In genomic region chr10:31331225-31331775, GRCm38 (mm10) we compare ENCODE assay signal across 10 mouse cellular contexts. TPM values are rescaled to one million over a fixed set of nuclear protein-coding genes. Genes with fewer than 3 reads are reported as not detected.
A peak's percentile ranks its signal among the peaks of the same experiment; 100 is the strongest.
DNase-seq lines count a peak whose midpoint lies in the region; ATAC-seq and TF ChIP-seq lines count a peak whose summit lies in the region.
"Had no signal": no experiment of that assay in that cellular context is flagged by ENCODE, and none has a peak within 500 bp of the region (broad histone marks: within the 10 kb centered on the region; RNA-seq: fewer than 3 reads in every experiment).

No protein-coding gene starts in this region.

- ATAC-seq in heart, postnatal 0 days (ENCODE audit: insufficient read depth, low read depth), result no peak

- no peak overlapping the region for H3K4me2 ChIP-seq in heart, postnatal 0 days (ENCODE audit: low read depth, low read length)
- H3K4me2 ChIP-seq: limb, embryonic 15.5 days had no signal

- peaks cover 15% of the 10 kb centered on the region for H3K36me3 ChIP-seq in heart, postnatal 0 days (replicated peaks; ENCODE audit: control insufficient read depth, insufficient read depth, low read length)
- H3K36me3 ChIP-seq in heart, embryonic 10.5 days, result peaks cover 19% of the 10 kb centered on the region

- intact Hi-C loops in heart, postnatal 36 days (cut with DNase I), result no loop called here

- no peaks in the 10 kb centered on the region for H3K27me3 ChIP-seq in heart, postnatal 0 days (ENCODE audit: control insufficient read depth, insufficient read depth, low read length)
- H3K27me3 ChIP-seq in heart, embryonic 10.5 days (ENCODE audit: insufficient read depth, poor library complexity, severe bottlenecking), result no peaks in the 10 kb centered on the region
- H3K27me3 ChIP-seq: limb, embryonic 15.5 days had no signal

- TF ChIP-seq EP300 in heart, postnatal 0 days (IDR thresholded peaks at IDR 0.05; ENCODE audit: low read depth), result no peak

- peak; percentile 44 for DNase-seq in heart, postnatal 0 days (ENCODE audit: low spot score)
- DNase-seq in heart, embryonic 10.5 days (ENCODE audit: low spot score), result no peak
- DNase-seq in right cerebral cortex, postnatal 4 days, result peak; percentile 33
- DNase-seq in right cerebral cortex, postnatal 25 days, result no peak
- DNase-seq in heart, postnatal 36 days, result peak; percentile 5 to 12
- DNase-seq in spleen, postnatal 14 days (ENCODE audit: low spot score in 2 of 2), result no peak
- no peak for DNase-seq in left cerebral cortex, adult 9 months (ENCODE audit: low spot score in 2 of 2)
- no peak for DNase-seq in urinary bladder, adult 18-20 months (ENCODE audit: low spot score in 2 of 2)

- H3K9me3 ChIP-seq in heart, postnatal 0 days (replicated peaks; ENCODE audit: control insufficient read depth, low read length), result no peaks in the 10 kb centered on the region
- H3K9me3 ChIP-seq in heart, embryonic 10.5 days, result no peaks in the 10 kb centered on the region
- H3K9me3 ChIP-seq: limb, embryonic 15.5 days had no signal

- no peak overlapping the region for H3K27ac ChIP-seq in heart, postnatal 0 days (ENCODE audit: low read depth)
- no peak overlapping the region for H3K27ac ChIP-seq in heart, embryonic 10.5 days
- H3K27ac ChIP-seq: limb, embryonic 15.5 days had no signal

- TF ChIP-seq CTCF in heart, postnatal 0 days (IDR thresholded peaks at IDR 0.05; ENCODE audit: low read depth), result no peak

- peaks cover 5% of the 10 kb centered on the region; the same call in 1 of the 2 replicates for H3K4me1 ChIP-seq in heart, postnatal 0 days (ENCODE audit: control insufficient read depth, insufficient read depth)
- H3K4me1 ChIP-seq in heart, embryonic 10.5 days, result no peaks in the 10 kb centered on the region
- H3K4me1 ChIP-seq: limb, embryonic 15.5 days had no signal

- no peak overlapping the region for H3K4me3 ChIP-seq in heart, postnatal 0 days (ENCODE audit: low read depth, low read length)
- H3K4me3 ChIP-seq in heart, embryonic 10.5 days, result no peak overlapping the region
- H3K4me3 ChIP-seq: erythroblast, embryonic 14.5 days; limb, embryonic 15.5 days had no signal

- 65% methylated on average over 4 of the region's 4 CpGs for WGBS in heart, postnatal 0 days
- 83% methylated on average over 4 of the region's 4 CpGs for WGBS in heart, embryonic 10.5 days

- H3K9ac ChIP-seq in heart, postnatal 0 days (replicated peaks; ENCODE audit: low read depth, low read length), result no peak overlapping the region
- H3K9ac ChIP-seq: limb, embryonic 15.5 days had no signal

RNA-seq across cellular contexts. Expression of gene Hddc2, which starts 18.1 kb away (rescaled TPM):
- 20.8 and 46.8 TPM in 2 replicates for total RNA-seq in heart, postnatal 0 days (2014; rRNA removed; ENCODE audit: low replicate concordance)
- 51.8 and 56.9 TPM in 2 replicates for polyA plus RNA-seq in heart, postnatal 0 days (2015; fragmentation: Nextera tagmentation; extraction: Ambion mirVana)
- 73.6 and 79.5 TPM in 2 replicates for polyA plus RNA-seq in heart, embryonic 10.5 days (2016; fragmentation: Nextera tagmentation; extraction: Ambion mirVana)
- 1 to 10 TPM; 7.0 to 7.2 TPM for total RNA-seq in heart, postnatal 36 days (2021)
- polyA plus RNA-seq: erythroblast, embryonic 14.5 days had no signal

Comparison
In these comparisons a context has a peak if more than half of its experiments do, and no peak if none do; other contexts are left out.
1. DNase-seq: peak in heart, postnatal 0 days (single experiment), right cerebral cortex, postnatal 4 days (single experiment) and heart, postnatal 36 days (2 of 2); none in heart, embryonic 10.5 days (single experiment), right cerebral cortex, postnatal 25 days (single experiment), spleen, postnatal 14 days (0 of 2), left cerebral cortex, adult 9 months (0 of 2) and urinary bladder, adult 18-20 months (0 of 2).